Mouse (Mus musculus): ENCODE results near the gene Sp140.
"Not testable (repeated sequence)": the region's sequence is repeated elsewhere in the genome, so short reads cannot be mapped to it uniquely, and the experiment has no call there.

Sp140 gene

GRCm38 (mm10) chr1:85649881-85650280 lies 49.7 kb downstream of the Sp140 start, which contains the start of gene Sp100:
TSS of gene Sp100 (plus strand) at chr1:85649988.
- peak in 1 of 2 experiments; percentile 10 for DNase-seq (ENCODE audit: low spot score in 2 of 2)

GRCm38 (mm10) chr1:85650524-85650923 lies 50.3 kb downstream of the Sp140 start:
- DNase-seq (ENCODE audit: low spot score in 2 of 2), result not testable (repeated sequence)

- not testable (repeated sequence) for DNase-seq (ENCODE audit: low spot score in 2 of 2)
Observed at GRCm38 (mm10) chr1:85651770-85652275, 51.6 kb downstream of the Sp140 start.

GRCm38 (mm10) chr1:85657211-85657610 lies 57.0 kb downstream of the Sp140 start:
- not testable (repeated sequence) for DNase-seq (ENCODE audit: low spot score in 2 of 2)

GRCm38 (mm10) chr1:85664266-85664665 lies 64.1 kb downstream of the Sp140 start:
- no peak for DNase-seq (ENCODE audit: low spot score in 2 of 2)

GRCm38 (mm10) chr1:85680226-85680625 lies 80.0 kb downstream of the Sp140 start:
- DNase-seq (ENCODE audit: low spot score in 2 of 2), result no peak

GRCm38 (mm10) chr1:85686666-85687065 lies 86.5 kb downstream of the Sp140 start:
- DNase-seq (ENCODE audit: low spot score in 2 of 2), result no peak

GRCm38 (mm10) chr1:85687346-85687745 lies 87.2 kb downstream of the Sp140 start:
- DNase-seq (ENCODE audit: low spot score in 2 of 2), result no peak

GRCm38 (mm10) chr1:85690544-85690943 lies 90.4 kb downstream of the Sp140 start:
- no peak for DNase-seq (ENCODE audit: low spot score in 2 of 2)

GRCm38 (mm10) chr1:85692281-85692680 lies 92.1 kb downstream of the Sp140 start:
- no peak for DNase-seq (ENCODE audit: low spot score in 2 of 2)

GRCm38 (mm10) chr1:85693280-85693679 lies 93.1 kb downstream of the Sp140 start:
- DNase-seq (ENCODE audit: low spot score in 2 of 2), result no peak

Data from urinary bladder, postnatal 36 days (tissue).